Mouse (Mus musculus) CH12.LX (cell line): ENCODE results near the gene Caskin1. TPM values are rescaled to one million over a fixed set of nuclear protein-coding genes. Genes with fewer than 3 reads are reported as not detected.
A peak's percentile ranks its signal among the peaks of the same experiment; 100 is the strongest.

Experiments used
- DNase-seq: peaks from one replicate; pipeline ENCODE4 v3.0.0-alpha.2; 2013; ENCODE audit errors: extremely low read depth
- H3K27ac ChIP-seq: 2 replicates; pipeline ENCODE4 v1.5.1; 2012; ENCODE audit warnings: low read depth, mild to moderate bottlenecking, control low read depth, moderate library complexity; ENCODE audit not compliant: insufficient read depth
- H3K27me3 ChIP-seq: replicated peaks from 2 replicates; pipeline ENCODE3; 2012; ENCODE audit warnings: inconsistent platforms
- H3K36me3 ChIP-seq, 2 experiments: replicated peaks in 1 of 2; 2 replicates each; pipeline versions ENCODE3 to v1.6.1; 2012; ENCODE audit warnings: inconsistent platforms in 1 of 2, low read length in 1 of 2, mild to moderate bottlenecking in 1 of 2, mixed read lengths in 1 of 2, moderate library complexity in 1 of 2; ENCODE audit not compliant: control insufficient read depth in 1 of 2, insufficient read depth in 1 of 2
- H3K4me1 ChIP-seq, 2 experiments: 2 replicates each; pipeline ENCODE4 v1.6.1; 2012; ENCODE audit warnings: inconsistent platforms in 1 of 2, moderate library complexity in 1 of 2; ENCODE audit not compliant: insufficient read depth in 2 of 2, control insufficient read depth in 1 of 2
- H3K4me2 ChIP-seq: 2 replicates; pipeline ENCODE4 v1.6.1; 2012; ENCODE audit warnings: low read depth, mild to moderate bottlenecking, control low read depth; ENCODE audit not compliant: poor library complexity, insufficient read depth, severe bottlenecking
- H3K4me3 ChIP-seq, 3 experiments: fragments of 150-350 bp in 1 of 3; sonication (generic) in 1 of 3; replicated peaks in 1 of 3; 2 replicates each; pipeline versions ENCODE3 to v1.5.1; 2011 to 2012; ENCODE audit warnings: low read depth in 2 of 3, low read length in 2 of 3, mild to moderate bottlenecking in 2 of 3, moderate library complexity in 2 of 3, control low read depth in 1 of 3, improper control_type of control experiment in 1 of 3, inconsistent platforms in 1 of 3, mixed read lengths in 1 of 3; ENCODE audit not compliant: poor library complexity in 1 of 3
- H3K79me2 ChIP-seq: replicated peaks from 2 replicates; pipeline ENCODE4 v1.6.1; 2012; ENCODE audit warnings: mild to moderate bottlenecking, moderate library complexity; ENCODE audit not compliant: control insufficient read depth, poor library complexity, insufficient read depth, severe bottlenecking; ENCODE audit errors: extremely low read depth
- H3K9ac ChIP-seq: 2 replicates; pipeline ENCODE4 v1.6.1; 2012; ENCODE audit warnings: low read depth, mild to moderate bottlenecking, control low read depth, moderate library complexity; ENCODE audit not compliant: insufficient read depth
- H3K9me3 ChIP-seq: replicated peaks from 2 replicates; pipeline ENCODE3; 2012; ENCODE audit warnings: low read length, inconsistent platforms, mixed read lengths
- BHLHE40 ChIP-seq: IDR thresholded peaks from 2 replicates; pipeline ENCODE4 v1.6.1; 2011; ENCODE audit warnings: mild to moderate bottlenecking, low read depth, low read length, improper control_type of control experiment
- CHD2 ChIP-seq: IDR thresholded peaks from 2 replicates; pipeline ENCODE4 v1.6.1; 2011; ENCODE audit warnings: low read length, improper control_type of control experiment
- CTCF ChIP-seq, 2 experiments: IDR thresholded peaks in 1 of 2; conservative IDR thresholded peaks in 1 of 2; 2 replicates each; pipeline ENCODE4 v1.5.1; 2011 to 2012; ENCODE audit warnings: low read depth in 2 of 2, low read length in 2 of 2, improper control_type of control experiment in 1 of 2, inconsistent platforms in 1 of 2, mild to moderate bottlenecking in 1 of 2, moderate library complexity in 1 of 2
- ELF1 ChIP-seq: IDR thresholded peaks from 2 replicates; pipeline ENCODE4 v1.6.1; 2014; ENCODE audit warnings: low read depth, mild to moderate bottlenecking, inconsistent platforms, low read length, improper control_type of control experiment
- EP300 ChIP-seq: IDR thresholded peaks from 2 replicates; pipeline ENCODE4 v1.6.1; 2011; ENCODE audit warnings: low read length, improper control_type of control experiment
- ETS1 ChIP-seq: conservative IDR thresholded peaks from 2 replicates; pipeline ENCODE4 v1.6.1; 2012; ENCODE audit warnings: low read depth, mild to moderate bottlenecking, inconsistent platforms, low read length, improper control_type of control experiment, moderate library complexity
- GABPA ChIP-seq: IDR thresholded peaks from 2 replicates; pipeline ENCODE4 v1.6.1; 2012; ENCODE audit warnings: low read depth, low read length, improper control_type of control experiment, inconsistent platforms; ENCODE audit not compliant: insufficient replicate concordance
- HCFC1 ChIP-seq: IDR thresholded peaks from 2 replicates; pipeline ENCODE4 v1.6.1; 2012; ENCODE audit warnings: low read depth, mild to moderate bottlenecking, inconsistent platforms, low read length, improper control_type of control experiment
- IRF4 ChIP-seq: IDR thresholded peaks from 2 replicates; pipeline ENCODE4 v1.6.1; 2014; ENCODE audit warnings: low read depth, mild to moderate bottlenecking, inconsistent platforms, low read length, improper control_type of control experiment
- JUN ChIP-seq: IDR thresholded peaks from 2 replicates; pipeline ENCODE4 v1.6.1; 2011; ENCODE audit warnings: low read depth, mild to moderate bottlenecking, low read length, improper control_type of control experiment, moderate library complexity; ENCODE audit not compliant: insufficient read depth
- JUND ChIP-seq: conservative IDR thresholded peaks from 2 replicates; pipeline ENCODE4 v1.6.1; 2011; ENCODE audit warnings: low read depth, low read length, improper control_type of control experiment
- MAX ChIP-seq: IDR thresholded peaks from 2 replicates; pipeline ENCODE4 v1.6.1; 2011; ENCODE audit warnings: low read length, improper control_type of control experiment
- MAZ ChIP-seq: IDR thresholded peaks from 2 replicates; pipeline ENCODE4 v1.6.1; 2012; ENCODE audit warnings: low read depth, mild to moderate bottlenecking, inconsistent platforms, low read length, improper control_type of control experiment, moderate library complexity
- MEF2A ChIP-seq: IDR thresholded peaks from 2 replicates; pipeline ENCODE4 v1.6.1; 2014; ENCODE audit warnings: low read depth, mild to moderate bottlenecking, inconsistent platforms, low read length, improper control_type of control experiment, borderline replicate concordance
- MYC ChIP-seq: IDR thresholded peaks from 2 replicates; pipeline ENCODE4 v1.6.1; 2011; ENCODE audit warnings: low read depth, mild to moderate bottlenecking, improper control_type of control experiment, low read length
- NRF1 ChIP-seq: IDR thresholded peaks from 2 replicates; pipeline ENCODE4 v1.6.1; 2014; ENCODE audit warnings: low read depth, mild to moderate bottlenecking, inconsistent platforms, low read length, improper control_type of control experiment, moderate library complexity
- POLR2A ChIP-seq: IDR thresholded peaks from 2 replicates; pipeline ENCODE4 v1.6.1; 2011; ENCODE audit warnings: low read depth, mild to moderate bottlenecking, improper control_type of control experiment, low read length
- RAD21 ChIP-seq: IDR thresholded peaks from 2 replicates; pipeline ENCODE4 v1.6.1; 2011; ENCODE audit warnings: low read depth, mild to moderate bottlenecking, low read length, improper control_type of control experiment, moderate library complexity
- RCOR1 ChIP-seq: conservative IDR thresholded peaks from 2 replicates; pipeline ENCODE4 v1.6.1; 2012; ENCODE audit warnings: low read depth, mild to moderate bottlenecking, inconsistent platforms, low read length, improper control_type of control experiment
- SMC3 ChIP-seq: IDR thresholded peaks from 2 replicates; pipeline ENCODE4 v1.6.1; 2011; ENCODE audit warnings: low read depth, low read length, improper control_type of control experiment
- TBP ChIP-seq: conservative IDR thresholded peaks from 2 replicates; pipeline ENCODE4 v1.6.1; 2011; ENCODE audit warnings: low read depth, low read length, improper control_type of control experiment
- USF1 ChIP-seq: IDR thresholded peaks from 2 replicates; pipeline ENCODE4 v1.6.1; 2014; ENCODE audit warnings: low read depth, mild to moderate bottlenecking, inconsistent platforms, low read length, improper control_type of control experiment
- ZC3H11A ChIP-seq: IDR thresholded peaks from 2 replicates; pipeline ENCODE4 v1.6.1; 2012; ENCODE audit warnings: low read depth, mild to moderate bottlenecking, inconsistent platforms, low read length, improper control_type of control experiment
- ZMIZ1 ChIP-seq: IDR thresholded peaks from 2 replicates; pipeline ENCODE4 v1.6.1; 2012; ENCODE audit warnings: low read depth, mild to moderate bottlenecking, inconsistent platforms, low read length, improper control_type of control experiment
- dilution Hi-C: fragments of 300-500 bp; cut with MboI; formaldehyde crosslinking; loops from 2 replicates; pipeline ENCODE4 v1.14.3; 2020; ENCODE audit warnings: low sequenced_read_pairs; ENCODE audit not compliant: extremely low pct_unique_long_range_greater_than_20kb, extremely low pct_ligation_motif_present
- in situ Hi-C: fragments of 300-500 bp; cut with MboI; formaldehyde crosslinking; loops from 3 replicates; pipeline ENCODE4 v1.14.3; 2019; ENCODE audit warnings: low sequenced_read_pairs, low pct_ligation_motif_present, low pct_unique_long_range_greater_than_20kb, mixed read lengths
- polyA plus RNA-seq: library from polyadenylated mRNA; unstranded; fragments of >175 nt; gene quantifications from 2 replicates; pipeline ENCODE4 v1.2.1, GENCODE M21; 2012; ENCODE audit warnings: low read depth; ENCODE audit not compliant: insufficient read length
- total RNA-seq, 2 experiments: library from RNA; depleted of rRNA; stranded (reverse); fragments of 300-350 nt in 1 of 2; fragments of >200 nt in 1 of 2; gene quantifications; 2 replicates each; pipeline ENCODE4 v1.2.3; 2012 to 2014

Caskin1 gene
- total and polyA plus RNA-seq, 3 experiments: 0.08 to 0.71 TPM; not detected in 1

- Histone ChIP-seq H3K27ac (no peak overlapping the region), H3K4me2 (no peak overlapping the region), H3K9ac (no peak overlapping the region), H3K27me3 (no peaks in the 10 kb centered on the region), H3K4me3 (no peak overlapping the region), H3K79me2 (no peaks in the 10 kb centered on the region), H3K36me3 (peaks cover 0 to 5% of the 10 kb centered on the region in 2 experiments), H3K9me3 (no peaks in the 10 kb centered on the region), H3K4me1 (peaks cover 11 to 37% of the 10 kb centered on the region in 2 experiments)
- TF ChIP-seq HCFC1 (no peak), NRF1 (no peak), ZC3H11A (no peak), MAZ (no peak), USF1 (no peak), BHLHE40 (no peak), ELF1 (no peak), JUND (no peak), ZMIZ1 (no peak), MAX (no peak)
- DNase-seq: no peak
- in situ Hi-C loops: no loop called here
- dilution Hi-C loops: no loop called here
These were observed 49.1 kb downstream of the Caskin1 start for GRCm38 (mm10) chr17:24537536-24537935.

- no peaks in the 10 kb centered on the region for H3K36me3 ChIP-seq
- H3K79me2 ChIP-seq: no peaks in the 10 kb centered on the region
- in situ Hi-C loops (no loop called here), dilution Hi-C loops (no loop called here)
- no peaks in the 10 kb centered on the region for H3K9me3 ChIP-seq
- H3K4me2 ChIP-seq: no peak overlapping the region
- no peak overlapping the region for H3K9ac ChIP-seq
- no peak overlapping the region for H3K27ac ChIP-seq
- H3K4me1 ChIP-seq: peaks cover 2 to 24% of the 10 kb centered on the region in 2 experiments; a peak in 3 of 4 replicates
- peak; percentile 59 for DNase-seq
- H3K27me3 ChIP-seq: no peaks in the 10 kb centered on the region
- H3K4me3 ChIP-seq: no peak overlapping the region
- TF ChIP-seq JUND (no peak), SMC3 (peak; percentile 50), GABPA (no peak), EP300 (no peak), RCOR1 (no peak), BHLHE40 (no peak), JUN (no peak), CHD2 (no peak), HCFC1 (no peak), MYC (no peak), USF1 (no peak), ETS1 (no peak), ELF1 (no peak), MEF2A (no peak), TBP (no peak), RAD21 (peak; percentile 63), IRF4 (no peak), CTCF (conservative IDR thresholded peaks at IDR 0.05 in 1 of 2, IDR thresholded peaks at IDR 0.05 in 1 of 2; ENCODE audit: low read depth in 2 of 2, low read length in 2 of 2) (peak; percentile 27 to 67; a peak in 3 of 4 replicates), ZC3H11A (no peak), POLR2A (no peak)
These were observed 50.5 kb downstream of the Caskin1 start for GRCm38 (mm10) chr17:24538950-24539349.
